Mouse (Mus musculus) spleen, postnatal 36 days (tissue): ENCODE measurements around the gene Vmn2r60.
"Not testable (repeated sequence)": the region's sequence is repeated elsewhere in the genome, so short reads cannot be mapped to it uniquely, and the experiment has no call there.

Source experiments
- DNase-seq, 2 experiments: peaks; one replicate each; pipeline ENCODE4 v3.0.0; 2022; ENCODE audit warnings: low spot score in 2 of 2, mixed read lengths in 1 of 2

Vmn2r60 gene

GRCm38 (mm10) chr7:42107470-42107869, at the start of gene Vmn2r60:
Gene Vmn2r60, plus strand, starts transcription at chr7:42107770.
- no peak for DNase-seq

GRCm38 (mm10) chr7:42058923-42059322, 48.6 kb upstream of the Vmn2r60 start, which contains the start of gene Vmn2r59:
Gene Vmn2r59, minus strand, starts transcription at chr7:42059023.
- no peak for DNase-seq

GRCm38 (mm10) chr7:42107061-42107460, 509 bp upstream of the Vmn2r60 start:
- DNase-seq = not testable (repeated sequence)
